Mouse (Mus musculus) liver, postnatal 0 days (tissue): ENCODE data around the gene Hpn. TPM values are rescaled to one million over a fixed set of nuclear protein-coding genes. Genes with fewer than 3 reads are reported as not detected.

Source experiments
- ATAC-seq: fragments of 200-750 bp; cut with Nextera tagmentation; 2 replicates; pipeline ENCODE4 v1.8.0; 2017; ENCODE audit warnings: mild to moderate bottlenecking, moderate library complexity
- DNase-seq: peaks from one replicate; pipeline ENCODE4 v3.0.0-alpha.2; 2016
- H3K27ac ChIP-seq: fragments of 300-500 bp; sonication (generic); 2 replicates; pipeline ENCODE4 v1.5.1; 2014; ENCODE audit warnings: antibody characterized with exemption, moderate library complexity, mild to moderate bottlenecking, low read depth
- H3K27me3 ChIP-seq: fragments of 300-500 bp; sonication (generic); 2 replicates; pipeline ENCODE4 v1.6.1; 2014; ENCODE audit warnings: low read length, control low read depth, mixed read lengths; ENCODE audit not compliant: insufficient read depth
- H3K36me3 ChIP-seq: fragments of 300-500 bp; sonication (generic); replicated peaks from 2 replicates; pipeline ENCODE4 v1.6.1; 2014; ENCODE audit warnings: mild to moderate bottlenecking, control low read depth, low read length, moderate library complexity, mixed read lengths; ENCODE audit not compliant: insufficient read depth
- H3K4me1 ChIP-seq: fragments of 300-500 bp; sonication (generic); 2 replicates; pipeline ENCODE4 v1.6.1; 2014; ENCODE audit warnings: antibody characterized with exemption, mild to moderate bottlenecking, control low read depth; ENCODE audit not compliant: insufficient read depth
- H3K4me2 ChIP-seq: fragments of 300-500 bp; sonication (generic); 2 replicates; pipeline ENCODE4 v1.6.1; 2014; ENCODE audit warnings: low read depth, mild to moderate bottlenecking, low read length, moderate library complexity, mixed read lengths
- H3K4me3 ChIP-seq: fragments of 300-500 bp; sonication (generic); 2 replicates; pipeline ENCODE4 v1.5.1; 2014; ENCODE audit warnings: low read depth, low read length
- H3K9ac ChIP-seq: fragments of 300-500 bp; sonication (generic); replicated peaks from 2 replicates; pipeline ENCODE4 v1.6.1; 2014; ENCODE audit warnings: mild to moderate bottlenecking, moderate library complexity
- H3K9me3 ChIP-seq: fragments of 300-500 bp; sonication (generic); 2 replicates; pipeline ENCODE4 v1.6.1; 2016; ENCODE audit warnings: mild to moderate bottlenecking, control low read depth, low read length, mixed read lengths
- CTCF ChIP-seq: sonication (generic); IDR thresholded peaks from 2 replicates; pipeline ENCODE4 v1.5.1; 2016; ENCODE audit warnings: antibody characterized with exemption, low read depth
- EP300 ChIP-seq: IDR thresholded peaks from 2 replicates; pipeline ENCODE4 v1.6.1; 2016; ENCODE audit warnings: antibody characterized with exemption, low read depth, mild to moderate bottlenecking
- WGBS: fragments of 180-500 bp; shearing (Covaris S2); extraction: QIAGEN DNeasy Blood & Tissue Kit; methylation state at CpG from one replicate; pipeline ENCODE4 v1.1.7; 2014; ENCODE audit not compliant: insufficient replicate concordance; 5-methylcytosine and 5-hydroxymethylcytosine counted together
- polyA plus RNA-seq: library from polyadenylated mRNA; unstranded; fragments of >200 nt; fragmentation: Nextera tagmentation; extraction: Ambion mirVana; gene quantifications from 2 replicates; pipeline ENCODE4 v1.2.1, GENCODE M21; 2015

Hpn gene
- polyA plus RNA-seq, 1 experiment from 2014 or later: 250 TPM

GRCm38 (mm10) chr7:31130197-31130596 lies 15.1 kb upstream of the Hpn start:
- TF ChIP-seq CTCF: no peak
- TF ChIP-seq EP300: no peak
- peaks cover 25% of the 10 kb centered on the region for H3K27me3 ChIP-seq
- H3K36me3 ChIP-seq: peaks cover 56% of the 10 kb centered on the region
- peaks cover 11% of the 10 kb centered on the region; the same call in 1 of the 2 replicates for H3K4me1 ChIP-seq
- DNase-seq (no peak), ATAC-seq (no peak)
- H3K4me2 ChIP-seq: no peak overlapping the region
- H3K4me3 ChIP-seq: no peak overlapping the region
- WGBS: 91% methylated on average over 7 of the region's 7 CpGs
- H3K9me3 ChIP-seq: no peaks in the 10 kb centered on the region
- no peak overlapping the region for H3K27ac ChIP-seq
- H3K9ac ChIP-seq: no peak overlapping the region

- Histone ChIP-seq H3K4me2 (no peak overlapping the region), H3K27ac (no peak overlapping the region), H3K4me1 (peaks cover 11% of the 10 kb centered on the region; the same call in 1 of the 2 replicates), H3K9ac (no peak overlapping the region), H3K27me3 (peaks cover 30% of the 10 kb centered on the region), H3K4me3 (no peak overlapping the region), H3K9me3 (no peaks in the 10 kb centered on the region), H3K36me3 (peaks cover 37% of the 10 kb centered on the region)
- WGBS: 72% methylated on average over 9 of the region's 9 CpGs
- ATAC-seq: no peak
- TF ChIP-seq EP300 (no peak), CTCF (no peak)
- no peak for DNase-seq
These were observed 13.1 kb upstream of the Hpn start for GRCm38 (mm10) chr7:31128157-31128705.

GRCm38 (mm10) chr7:31126851-31127724 lies 12.0 kb upstream of the Hpn start, which contains the start of gene Scn1b:
Gene Scn1b, minus strand, starts transcription at chr7:31127003.
- H3K4me3 ChIP-seq: peak within 1 kb of the TSS; percentile 47
- TF ChIP-seq EP300 (no peak), CTCF (no peak)
- peak within 1 kb of the TSS; percentile 51 for H3K9ac ChIP-seq
- peaks cover 25% of the 10 kb centered on the region for H3K36me3 ChIP-seq
- DNase-seq (peak; percentile 51), ATAC-seq (peak; percentile 67)
- H3K27me3 ChIP-seq: peaks cover 30% of the 10 kb centered on the region
- H3K4me2 ChIP-seq: peak within 1 kb of the TSS; percentile 78
- no peaks in the 10 kb centered on the region for H3K9me3 ChIP-seq
- H3K4me1 ChIP-seq: peaks cover 11% of the 10 kb centered on the region; the same call in 1 of the 2 replicates
- 3% methylated on average over 28 of the region's 60 CpGs for WGBS
- H3K27ac ChIP-seq: no peak within 1 kb of the TSS

GRCm38 (mm10) chr7:31126211-31126751 lies 11.2 kb upstream of the Hpn start:
- 0 out of 2 replicates have a peak, but pooled peaks have one; percentile 10 for ATAC-seq
- Histone ChIP-seq H3K36me3 (peaks cover 18% of the 10 kb centered on the region), H3K9me3 (no peaks in the 10 kb centered on the region), H3K9ac (peak overlapping the region; percentile 51), H3K4me3 (peak overlapping the region; percentile 47), H3K4me1 (peaks cover 11% of the 10 kb centered on the region; the same call in 1 of the 2 replicates), H3K27me3 (peaks cover 30% of the 10 kb centered on the region), H3K4me2 (peak overlapping the region; percentile 78), H3K27ac (no peak overlapping the region)
- TF ChIP-seq CTCF (no peak), EP300 (no peak)
- 3% methylated on average over 43 of the region's 53 CpGs for WGBS
- DNase-seq: no peak

GRCm38 (mm10) chr7:31125116-31125515 lies 10.0 kb upstream of the Hpn start:
- no peak overlapping the region for H3K9ac ChIP-seq
- peaks cover 11% of the 10 kb centered on the region; the same call in 1 of the 2 replicates for H3K4me1 ChIP-seq
- WGBS: 46% methylated on average over 13 of the region's 13 CpGs
- no peak overlapping the region for H3K27ac ChIP-seq
- no peaks in the 10 kb centered on the region for H3K9me3 ChIP-seq
- no peak overlapping the region for H3K4me3 ChIP-seq
- no peak for TF ChIP-seq EP300
- no peak for TF ChIP-seq CTCF
- no peak for ATAC-seq
- no peak for DNase-seq
- peaks cover 30% of the 10 kb centered on the region for H3K27me3 ChIP-seq
- peaks cover 9% of the 10 kb centered on the region for H3K36me3 ChIP-seq
- H3K4me2 ChIP-seq: no peak overlapping the region

GRCm38 (mm10) chr7:31124381-31124780 lies 9.3 kb upstream of the Hpn start:
- 73% methylated on average over 5 of the region's 5 CpGs for WGBS
- H3K36me3 ChIP-seq: peaks cover 2% of the 10 kb centered on the region
- H3K4me1 ChIP-seq: peaks cover 11% of the 10 kb centered on the region; the same call in 1 of the 2 replicates
- H3K27ac ChIP-seq: no peak overlapping the region
- DNase-seq: no peak
- no peak overlapping the region for H3K9ac ChIP-seq
- H3K9me3 ChIP-seq: no peaks in the 10 kb centered on the region
- H3K4me2 ChIP-seq: no peak overlapping the region
- H3K4me3 ChIP-seq: no peak overlapping the region
- H3K27me3 ChIP-seq: peaks cover 30% of the 10 kb centered on the region
- TF ChIP-seq CTCF (no peak), EP300 (no peak)
- ATAC-seq: no peak
